Mouse (Mus musculus): ENCODE measurements around the gene Cpt1b. TPM values are rescaled to one million over a fixed set of nuclear protein-coding genes. Genes with fewer than 3 reads are reported as not detected.
A peak's percentile ranks its signal among the peaks of the same experiment; 100 is the strongest.

Cpt1b gene
- polyA plus RNA-seq, 1 experiment: 76.6 TPM

DNA sequence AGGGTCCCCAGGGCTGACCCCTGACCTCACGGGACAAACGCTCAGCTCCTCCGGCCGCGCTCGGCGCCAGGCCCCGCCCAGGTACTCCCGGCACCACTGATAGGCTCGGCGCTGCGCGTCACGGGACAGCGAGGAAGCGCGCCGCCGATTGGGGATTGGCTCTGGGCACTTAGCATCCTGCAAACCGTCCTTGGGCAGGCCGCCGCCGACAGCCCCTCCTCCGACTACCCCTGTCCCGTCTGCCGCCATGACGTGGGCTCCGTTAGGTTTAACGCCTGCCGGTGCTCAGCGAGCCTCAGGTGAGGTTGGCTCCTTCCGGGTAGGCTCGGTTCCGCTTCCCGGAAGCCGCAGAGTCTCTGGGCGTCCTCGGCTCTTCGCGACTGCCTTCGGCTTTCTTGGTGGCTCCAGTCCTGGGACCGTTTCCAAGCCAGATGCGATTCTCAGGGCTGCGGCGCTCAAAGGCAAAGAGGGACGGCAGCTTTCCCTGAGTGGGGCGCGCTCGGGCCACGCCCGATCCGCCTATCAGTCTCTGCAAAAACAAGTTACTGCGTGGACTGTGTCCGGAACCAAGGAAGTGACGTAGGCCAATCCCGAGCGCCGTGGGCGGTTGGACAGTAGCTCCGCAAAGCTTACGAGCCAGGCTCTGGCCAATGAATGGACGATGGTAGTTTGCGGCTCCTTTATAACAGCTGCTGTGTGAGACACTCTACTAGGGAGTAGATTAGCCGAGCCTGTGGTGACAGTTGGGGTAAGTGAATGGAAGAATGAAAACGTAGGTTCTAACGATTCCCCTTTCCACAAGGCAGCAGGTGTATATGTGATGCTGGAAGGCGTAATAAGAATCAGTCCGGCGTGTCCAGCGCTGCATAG, 3.9 kb upstream of the Cpt1b start, which contains the start of the genes C730034F03Rik, Gm44502 and Chkb:
C730034F03Rik (plus strand) TSS at position 238 of the 870 bp plus-strand sequence.
Gm44502 (minus strand) TSS at position 345 of the 870 bp plus-strand sequence.
Chkb (minus strand) TSS at position 557 of the 870 bp plus-strand sequence.
- H3K27ac ChIP-seq (ENCODE audit: control insufficient read depth, insufficient read depth, low read length): peak within 1 kb of the TSS; percentile 87
- peaks cover 7% of the 10 kb centered on the region; the same call in 1 of the 2 replicates for H3K36me3 ChIP-seq (ENCODE audit: control insufficient read depth, insufficient read depth, low read length)
- H3K27me3 ChIP-seq (ENCODE audit: control insufficient read depth, insufficient read depth, low read length): no peaks in the 10 kb centered on the region
- WGBS: under 1% methylated on average over 70 of the region's 70 CpGs
- DNase-seq: peak; percentile 91
- peaks cover 16% of the 10 kb centered on the region for H3K4me1 ChIP-seq (replicated peaks; ENCODE audit: control insufficient read depth, insufficient read depth, low read length)
- peak; percentile 54; the same call in 1 of the 2 replicates for TF ChIP-seq CTCF (IDR thresholded peaks at IDR 0.05; ENCODE audit: borderline replicate concordance, control insufficient read depth, extremely low read depth, insufficient read depth, low read length, poor library complexity)
- TF ChIP-seq POLR2A (IDR thresholded peaks at IDR 0.05; ENCODE audit: control insufficient read depth, extremely low read depth, insufficient read depth, low read length, poor library complexity): peak; percentile 87; the same call in 1 of the 2 replicates
- H3K4me3 ChIP-seq (ENCODE audit: control insufficient read depth, insufficient read depth, low read length): peak within 1 kb of the TSS; percentile 82

- Histone ChIP-seq H3K4me1 (replicated peaks; ENCODE audit: control insufficient read depth, insufficient read depth, low read length) (peaks cover 16% of the 10 kb centered on the region), H3K27ac (ENCODE audit: control insufficient read depth, insufficient read depth, low read length) (peak overlapping the region; percentile 32; the same call in 1 of the 2 replicates), H3K36me3 (ENCODE audit: control insufficient read depth, insufficient read depth, low read length) (peaks cover 7% of the 10 kb centered on the region; the same call in 1 of the 2 replicates), H3K27me3 (ENCODE audit: control insufficient read depth, insufficient read depth, low read length) (no peaks in the 10 kb centered on the region), H3K4me3 (ENCODE audit: control insufficient read depth, insufficient read depth, low read length) (peak overlapping the region; percentile 82)
- no peak for DNase-seq
- no peak for TF ChIP-seq POLR2A (IDR thresholded peaks at IDR 0.05; ENCODE audit: control insufficient read depth, extremely low read depth, insufficient read depth, low read length, poor library complexity)
- TF ChIP-seq CTCF (IDR thresholded peaks at IDR 0.05; ENCODE audit: borderline replicate concordance, control insufficient read depth, extremely low read depth, insufficient read depth, low read length, poor library complexity): no peak
- 13% methylated on average over 22 of the region's 22 CpGs for WGBS
Observed at GRCm38 (mm10) chr15:89428821-89429351, 3.2 kb upstream of the Cpt1b start.

- no peaks in the 10 kb centered on the region for H3K27me3 ChIP-seq (ENCODE audit: control insufficient read depth, insufficient read depth, low read length)
- DNase-seq: no peak
- 96% methylated on average over 19 of the region's 19 CpGs for WGBS
- peaks cover 16% of the 10 kb centered on the region for H3K4me1 ChIP-seq (replicated peaks; ENCODE audit: control insufficient read depth, insufficient read depth, low read length)
- H3K4me3 ChIP-seq (ENCODE audit: control insufficient read depth, insufficient read depth, low read length): no peak overlapping the region
- TF ChIP-seq CTCF (IDR thresholded peaks at IDR 0.05; ENCODE audit: borderline replicate concordance, control insufficient read depth, extremely low read depth, insufficient read depth, low read length, poor library complexity) (no peak), POLR2A (IDR thresholded peaks at IDR 0.05; ENCODE audit: control insufficient read depth, extremely low read depth, insufficient read depth, low read length, poor library complexity) (no peak)
- no peak overlapping the region for H3K27ac ChIP-seq (ENCODE audit: control insufficient read depth, insufficient read depth, low read length)
- H3K36me3 ChIP-seq (ENCODE audit: control insufficient read depth, insufficient read depth, low read length): peaks cover 7% of the 10 kb centered on the region; the same call in 1 of the 2 replicates
Observed at GRCm38 (mm10) chr15:89428136-89428790, 2.6 kb upstream of the Cpt1b start.

DNA sequence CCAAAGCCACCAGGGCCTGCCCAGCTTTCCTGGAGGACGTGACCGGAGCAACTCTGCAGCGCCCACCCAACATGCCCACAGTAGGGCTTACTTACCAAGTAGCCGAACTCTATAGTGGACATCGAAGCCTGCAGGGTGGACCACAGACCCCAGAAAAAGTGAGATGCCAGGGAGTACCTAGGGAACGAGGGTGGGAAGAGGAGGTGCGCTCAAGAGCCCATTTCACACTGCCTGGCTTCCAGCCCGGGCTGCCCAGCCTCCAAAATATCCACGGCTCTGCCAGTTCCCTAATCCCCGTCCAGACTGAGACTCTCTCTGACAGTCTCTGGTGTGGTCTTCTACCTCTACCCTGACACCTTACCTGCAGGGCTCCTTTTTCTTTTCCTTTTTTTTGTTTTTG, 1.1 kb upstream of the Cpt1b start:
- DNase-seq: no peak
- WGBS: 97% methylated on average over 10 of the region's 10 CpGs

DNA sequence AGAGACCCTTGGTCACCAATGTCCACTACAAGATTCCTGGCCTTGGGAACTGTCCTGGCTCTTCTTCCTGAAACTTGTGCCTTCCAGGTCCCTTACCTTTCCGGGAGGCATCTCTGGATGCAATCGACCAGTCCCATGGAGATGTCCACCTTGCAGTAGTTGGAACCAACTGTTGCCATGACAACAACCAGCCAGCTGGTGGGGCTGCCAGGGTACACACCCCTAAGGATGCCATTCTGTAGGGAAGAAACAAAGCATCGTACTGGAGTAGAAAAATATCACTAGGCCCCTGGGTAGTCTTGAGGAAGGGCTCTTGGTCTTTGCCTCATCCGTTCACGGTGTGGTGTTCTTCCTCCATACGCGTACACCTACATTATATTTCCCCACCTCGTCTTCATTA, 1.0 kb downstream of the Cpt1b start:
- 96% methylated on average over 8 of the region's 8 CpGs for WGBS
- TF ChIP-seq POLR2A (IDR thresholded peaks at IDR 0.05; ENCODE audit: control insufficient read depth, extremely low read depth, insufficient read depth, low read length, poor library complexity) (no peak), CTCF (IDR thresholded peaks at IDR 0.05; ENCODE audit: borderline replicate concordance, control insufficient read depth, extremely low read depth, insufficient read depth, low read length, poor library complexity) (no peak)
- Histone ChIP-seq H3K4me1 (replicated peaks; ENCODE audit: control insufficient read depth, insufficient read depth, low read length) (peaks cover 8% of the 10 kb centered on the region), H3K36me3 (ENCODE audit: control insufficient read depth, insufficient read depth, low read length) (peaks cover 11% of the 10 kb centered on the region), H3K4me3 (ENCODE audit: control insufficient read depth, insufficient read depth, low read length) (no peak overlapping the region), H3K27ac (ENCODE audit: control insufficient read depth, insufficient read depth, low read length) (no peak overlapping the region), H3K27me3 (ENCODE audit: control insufficient read depth, insufficient read depth, low read length) (no peaks in the 10 kb centered on the region)
- no peak for DNase-seq

More for the DNA sequence above, 1.1 kb upstream of the Cpt1b start:
- Histone ChIP-seq H3K4me3 (ENCODE audit: control insufficient read depth, insufficient read depth, low read length) (no peak overlapping the region), H3K27ac (ENCODE audit: control insufficient read depth, insufficient read depth, low read length) (no peak overlapping the region), H3K27me3 (ENCODE audit: control insufficient read depth, insufficient read depth, low read length) (no peaks in the 10 kb centered on the region), H3K4me1 (replicated peaks; ENCODE audit: control insufficient read depth, insufficient read depth, low read length) (peaks cover 16% of the 10 kb centered on the region), H3K36me3 (ENCODE audit: control insufficient read depth, insufficient read depth, low read length) (peaks cover 7% of the 10 kb centered on the region; the same call in 1 of the 2 replicates)
- no peak for TF ChIP-seq CTCF (IDR thresholded peaks at IDR 0.05; ENCODE audit: borderline replicate concordance, control insufficient read depth, extremely low read depth, insufficient read depth, low read length, poor library complexity)
- TF ChIP-seq POLR2A (IDR thresholded peaks at IDR 0.05; ENCODE audit: control insufficient read depth, extremely low read depth, insufficient read depth, low read length, poor library complexity): no peak

DNA sequence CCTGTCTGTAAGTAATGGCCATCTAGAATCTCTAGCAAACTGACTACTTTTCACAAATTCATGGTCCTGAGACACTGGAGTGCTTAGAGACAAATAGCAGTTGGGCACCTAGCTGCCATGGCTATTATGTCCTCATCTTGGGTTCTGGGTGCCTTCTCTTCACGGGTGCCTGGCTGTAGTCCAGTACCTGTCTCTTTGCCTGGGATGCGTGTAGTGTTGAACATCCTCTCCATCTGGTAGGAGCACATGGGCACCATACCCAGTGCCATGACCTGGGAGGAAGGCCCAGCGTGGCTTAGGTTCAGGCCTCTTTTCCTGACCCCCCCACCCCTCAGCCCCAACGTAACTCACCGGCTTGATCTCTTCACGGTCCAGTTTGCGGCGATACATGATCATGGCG, 3.7 kb downstream of the Cpt1b start:
- Histone ChIP-seq H3K27me3 (ENCODE audit: control insufficient read depth, insufficient read depth, low read length) (no peaks in the 10 kb centered on the region), H3K27ac (ENCODE audit: control insufficient read depth, insufficient read depth, low read length) (no peak overlapping the region), H3K4me3 (ENCODE audit: control insufficient read depth, insufficient read depth, low read length) (no peak overlapping the region), H3K4me1 (replicated peaks; ENCODE audit: control insufficient read depth, insufficient read depth, low read length) (no peaks in the 10 kb centered on the region), H3K36me3 (ENCODE audit: control insufficient read depth, insufficient read depth, low read length) (peaks cover 11% of the 10 kb centered on the region)
- no peak for TF ChIP-seq CTCF (IDR thresholded peaks at IDR 0.05; ENCODE audit: borderline replicate concordance, control insufficient read depth, extremely low read depth, insufficient read depth, low read length, poor library complexity)
- TF ChIP-seq POLR2A (IDR thresholded peaks at IDR 0.05; ENCODE audit: control insufficient read depth, extremely low read depth, insufficient read depth, low read length, poor library complexity): no peak
- DNase-seq: no peak
- 94% methylated on average over 9 of the region's 9 CpGs for WGBS

Data from thymus, adult 2 months (tissue).